Mouse (Mus musculus) heart, adult 2 months (tissue): ENCODE data around the gene Cpne7.

ENCODE experiments used
- CTCF ChIP-seq: fragments of 200-600 bp; IDR thresholded peaks from 2 replicates; pipeline ENCODE4 v1.8.1; 2022; ENCODE audit warnings: antibody characterized with exemption, mild to moderate bottlenecking, moderate library complexity
- EP300 ChIP-seq: fragments of 200-500 bp; IDR thresholded peaks from 2 replicates; pipeline ENCODE4 v1.6.1; 2011; ENCODE audit warnings: low read depth, low read length, control low read depth; ENCODE audit not compliant: insufficient read depth

GRCm38 (mm10) chr8:123156070-123156773, 39.0 kb downstream of the Cpne7 start:
- TF ChIP-seq CTCF (no peak), EP300 (no peak)
